Mouse (Mus musculus) frontal cortex, adult 2 months (tissue): ENCODE data around the gene Pbx3. TPM values are rescaled to one million over a fixed set of nuclear protein-coding genes. Genes with fewer than 3 reads are reported as not detected.

Experiments
- DNase-seq, 2 experiments: peaks; one replicate each; pipeline ENCODE4 v3.0.0; 2022; ENCODE audit warnings: low spot score in 1 of 2; ENCODE audit errors: extremely low spot score in 1 of 2
- polyA plus RNA-seq: library from polyadenylated mRNA; depleted of rRNA; stranded (reverse); fragments of >200 nt; gene quantifications from 2 replicates; pipeline ENCODE4 v1.2.3, GENCODE M21; 2012

Gene Pbx3
- polyA plus RNA-seq, 1 experiment = 110 TPM

DNA sequence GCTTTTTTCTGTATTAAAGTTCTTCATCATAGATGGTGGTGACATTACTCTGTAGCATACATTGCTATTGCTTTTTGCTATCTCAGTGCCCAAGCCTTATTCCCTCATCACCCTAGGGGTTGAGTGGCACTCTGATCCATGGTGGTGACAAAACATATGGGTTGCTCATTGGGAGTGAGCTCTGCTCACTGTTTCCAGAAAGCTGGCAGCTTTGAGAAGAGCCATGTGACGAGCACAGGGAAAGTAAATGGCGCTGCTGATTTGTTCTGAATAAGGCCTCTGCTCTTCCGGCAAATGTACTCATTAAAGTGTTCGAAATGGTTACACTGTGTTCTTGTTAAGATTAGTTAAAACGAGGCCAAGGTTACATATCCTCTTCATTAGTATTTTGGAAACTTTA lies 139.7 kb downstream of the Pbx3 start:
- no peak for DNase-seq

DNA sequence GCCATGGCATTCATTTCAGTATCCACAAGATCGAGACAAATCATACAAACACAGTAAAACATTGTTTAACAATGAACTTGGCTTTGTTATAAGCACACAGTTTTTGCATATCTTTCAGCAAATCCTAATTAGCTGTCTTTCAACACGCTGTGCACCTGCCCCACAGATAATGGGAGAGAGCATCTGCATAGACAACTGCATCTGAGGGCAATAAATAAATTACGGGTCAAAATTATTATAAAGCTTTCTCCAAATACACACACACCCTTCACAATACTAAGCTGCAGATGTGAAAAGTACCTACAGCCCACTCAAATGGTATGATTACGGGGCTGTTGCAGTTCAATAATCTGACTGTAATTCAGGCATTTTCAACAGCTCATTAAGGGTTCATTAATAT lies 145.3 kb downstream of the Pbx3 start:
- no peak for DNase-seq

DNA sequence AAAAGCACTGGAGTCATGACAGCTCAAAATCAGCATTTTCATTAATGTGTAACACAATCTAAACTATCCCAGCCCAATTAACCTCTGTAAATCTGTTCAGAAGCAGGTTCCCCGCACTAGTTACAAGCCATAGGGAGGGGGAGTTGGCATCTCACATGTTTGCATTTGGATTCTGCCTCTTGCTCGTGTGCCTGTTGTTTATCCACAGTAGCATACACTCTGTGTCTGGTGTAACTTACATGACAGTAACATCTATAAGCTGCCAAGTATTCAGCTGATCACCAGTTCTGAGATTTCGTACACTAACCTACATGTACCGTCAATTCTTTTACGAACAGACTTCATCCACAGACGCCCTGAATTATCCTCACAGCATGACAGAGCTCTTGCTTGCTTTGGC lies 147.5 kb downstream of the Pbx3 start:
- DNase-seq = no peak

DNA sequence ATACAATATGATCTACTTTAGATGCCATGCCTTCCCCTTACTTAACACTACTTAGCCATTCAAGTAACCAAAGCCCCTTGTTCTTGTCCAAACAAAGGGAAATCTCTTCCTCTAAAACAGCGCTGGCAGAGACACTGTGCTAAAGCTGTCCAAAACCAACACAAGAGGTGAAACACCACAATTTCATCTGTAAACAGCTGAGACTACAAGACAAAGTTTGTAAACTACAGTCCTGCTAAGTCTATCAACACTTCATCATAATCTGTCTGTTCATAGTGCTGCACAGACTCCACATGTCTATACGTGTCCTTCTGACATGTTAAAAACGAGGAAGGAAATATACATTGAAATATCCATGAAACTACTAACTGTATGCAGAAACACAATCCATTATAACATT lies 151.5 kb downstream of the Pbx3 start:
- no peak for DNase-seq

DNA sequence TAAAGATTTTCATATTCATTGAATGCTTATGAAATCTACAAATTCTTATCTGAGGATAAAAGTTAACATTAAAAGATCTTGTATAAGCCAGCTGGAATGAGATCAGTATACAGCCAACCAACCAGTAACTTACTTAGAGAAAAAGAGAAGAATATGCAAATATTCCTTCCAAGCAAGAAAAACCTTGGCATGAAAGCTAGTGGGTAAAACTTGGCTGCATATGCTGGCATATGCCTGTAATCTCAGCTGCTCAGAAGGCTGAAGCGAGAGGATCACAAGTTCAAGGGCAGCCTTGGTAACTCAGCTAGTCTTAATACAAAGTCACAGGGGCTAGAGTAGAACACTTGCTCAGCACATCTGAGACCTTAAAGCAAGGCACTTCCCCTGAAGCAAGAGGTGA lies 153.8 kb downstream of the Pbx3 start:
- no peak for DNase-seq

DNA sequence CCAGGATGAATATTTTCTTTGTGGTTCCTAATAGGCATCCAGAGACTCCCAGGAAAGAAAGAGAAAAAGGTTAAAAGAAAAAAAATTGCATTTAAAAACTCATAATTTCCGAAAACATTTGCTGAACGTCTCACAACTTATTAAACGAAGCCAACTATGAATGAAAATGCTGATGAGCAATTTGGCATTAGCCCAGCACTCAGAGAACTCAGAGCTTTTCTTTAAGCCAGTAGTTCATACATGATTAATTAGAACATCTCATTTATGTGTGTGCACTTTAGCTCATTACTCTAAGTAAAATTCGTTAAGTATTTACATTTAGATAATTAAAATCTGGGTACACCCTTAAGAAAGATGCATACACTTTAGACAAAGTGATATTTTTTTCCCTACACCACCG lies 155.3 kb downstream of the Pbx3 start:
- DNase-seq = no peak

DNA sequence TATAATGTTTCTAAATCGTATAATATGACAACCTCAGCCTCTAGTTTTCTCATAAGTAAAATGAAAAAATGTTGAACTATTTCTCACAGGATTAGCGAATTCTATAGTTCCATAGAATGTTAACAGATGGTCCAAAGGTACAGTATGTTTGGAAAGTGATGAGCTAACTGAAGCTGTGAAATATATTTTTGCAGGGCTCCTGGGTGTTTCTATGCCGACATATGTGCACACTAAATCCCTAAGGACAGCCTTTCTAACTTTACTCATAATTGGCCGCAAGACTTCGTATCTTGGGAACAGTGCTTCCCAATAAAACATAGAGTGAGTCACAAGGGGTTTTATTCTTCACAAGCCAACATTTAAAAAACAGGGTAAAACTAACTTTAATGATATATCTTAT lies 157.4 kb downstream of the Pbx3 start:
- DNase-seq = peak; percentile 55 to 56

DNA sequence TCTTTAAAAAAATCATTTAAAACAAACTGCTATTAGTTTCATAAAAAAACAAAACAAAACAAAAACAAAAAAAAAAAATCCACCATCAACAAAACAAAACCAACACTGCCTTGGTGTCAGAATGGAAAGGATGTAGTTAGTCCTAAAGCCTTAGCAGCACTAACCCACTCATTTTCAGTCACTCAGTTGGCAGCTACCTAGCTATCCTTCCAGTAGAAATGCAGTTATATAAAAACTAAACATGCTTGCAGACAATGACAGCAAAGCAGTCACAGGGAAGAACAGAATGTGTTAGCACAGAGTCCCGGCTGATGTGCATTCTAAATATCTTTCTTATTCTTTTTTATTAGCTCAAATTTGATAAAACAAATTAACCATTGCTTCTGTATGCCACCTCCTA lies 160.5 kb downstream of the Pbx3 start:
- DNase-seq = peak; percentile 19 to 74

DNA sequence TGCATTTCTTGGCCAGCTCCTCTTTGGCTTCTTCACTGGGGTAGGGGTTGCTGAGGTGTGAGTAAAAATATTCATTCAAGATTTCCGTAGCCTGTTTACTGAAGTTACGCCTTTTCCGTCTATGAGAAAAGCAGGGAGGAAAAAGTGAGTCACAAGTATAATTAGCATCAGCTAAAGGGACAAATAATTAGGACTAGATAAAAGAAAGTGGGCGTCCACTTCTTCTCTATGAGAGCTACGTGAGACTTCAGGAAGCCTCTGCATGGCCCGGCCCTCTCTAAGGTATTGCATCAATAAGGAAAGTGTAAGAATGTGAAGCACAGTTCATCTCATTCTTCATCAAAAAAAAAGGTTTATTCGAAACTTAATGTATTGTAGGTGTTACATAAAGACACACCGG lies 168.1 kb downstream of the Pbx3 start:
- no peak for DNase-seq

DNA sequence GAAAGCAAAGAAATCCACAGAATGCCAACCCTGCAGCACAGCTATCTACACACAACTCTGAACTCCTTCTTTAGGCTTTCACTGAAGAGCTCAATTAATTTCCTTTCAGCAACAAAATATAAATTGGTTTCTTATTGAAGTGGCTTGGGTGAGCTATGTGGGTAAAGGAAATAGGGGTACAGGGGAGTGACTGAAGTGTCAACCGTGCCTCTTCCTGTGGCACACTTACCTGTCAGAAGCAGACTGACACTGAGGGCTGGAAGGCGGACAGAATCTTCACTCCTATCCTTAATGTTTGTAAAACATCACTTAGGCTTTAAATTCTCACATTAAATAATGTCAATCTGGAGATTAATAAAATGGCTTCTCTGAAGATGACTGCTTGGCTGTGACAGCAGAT lies 168.6 kb downstream of the Pbx3 start:
- DNase-seq = no peak

DNA sequence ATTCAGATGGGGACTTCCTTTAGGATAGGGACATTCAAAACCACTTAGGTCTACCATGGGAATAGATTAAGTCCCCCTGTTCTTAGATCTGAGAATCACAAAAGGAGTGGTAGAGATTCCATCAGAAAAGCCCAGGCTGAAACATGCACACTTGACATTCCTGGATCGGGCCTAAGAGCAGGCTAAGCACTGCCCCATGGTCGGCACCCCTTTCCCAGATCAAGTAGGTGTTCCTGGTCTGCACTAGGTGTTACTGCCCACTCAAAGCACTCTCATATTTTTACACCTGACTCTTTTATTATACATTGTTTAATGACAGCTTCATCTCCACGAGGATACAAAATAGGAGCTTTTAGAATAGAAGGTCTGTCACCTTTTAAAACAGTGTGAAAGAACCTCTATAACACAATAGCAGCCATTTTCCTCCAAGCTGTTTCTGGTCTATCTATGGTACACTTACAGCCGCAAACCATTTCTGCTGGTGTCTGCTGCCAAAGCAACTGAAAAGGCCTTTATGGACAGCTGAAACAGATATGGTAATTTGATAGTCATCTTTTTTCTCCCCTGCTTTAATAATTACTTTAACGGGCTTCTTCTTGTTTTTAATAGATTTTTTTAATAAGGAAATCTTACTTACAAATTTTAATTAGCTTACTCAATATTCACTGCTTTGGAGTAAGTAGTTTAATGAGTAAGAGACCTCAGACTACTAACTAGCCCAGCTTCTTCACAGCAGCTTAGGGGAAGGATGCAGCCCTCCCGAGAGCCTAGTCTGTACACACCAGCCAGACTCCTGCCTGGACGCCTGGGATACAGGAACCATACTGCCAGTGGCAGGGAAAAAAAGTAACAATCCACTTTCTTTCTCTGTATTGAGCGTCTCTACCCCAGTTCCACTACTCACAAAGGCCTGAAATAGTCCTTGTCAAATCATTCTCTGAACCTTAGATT lies 178.8 kb downstream of the Pbx3 start:
- no peak for DNase-seq

DNA sequence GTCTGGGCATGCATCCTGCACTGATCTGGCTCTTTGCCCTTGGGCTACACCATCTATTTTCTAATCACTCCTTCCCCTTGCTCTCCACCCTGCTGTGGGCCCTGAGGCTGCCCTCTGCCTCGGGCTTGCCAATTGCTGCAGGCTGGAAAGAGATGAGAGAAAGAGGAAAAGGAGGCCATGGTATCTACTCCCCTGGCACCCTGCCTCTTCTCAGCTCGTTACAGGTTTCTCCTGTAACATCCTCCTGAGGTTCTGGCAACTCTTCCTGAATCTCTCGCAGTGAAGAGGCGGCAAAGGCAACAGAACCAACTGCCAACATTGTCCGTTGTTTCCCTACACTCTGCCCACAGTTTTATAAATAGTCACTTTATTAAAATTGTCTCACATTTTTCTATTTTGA lies 179.7 kb downstream of the Pbx3 start:
- peak in 1 of 2 experiments; percentile 28 for DNase-seq

DNA sequence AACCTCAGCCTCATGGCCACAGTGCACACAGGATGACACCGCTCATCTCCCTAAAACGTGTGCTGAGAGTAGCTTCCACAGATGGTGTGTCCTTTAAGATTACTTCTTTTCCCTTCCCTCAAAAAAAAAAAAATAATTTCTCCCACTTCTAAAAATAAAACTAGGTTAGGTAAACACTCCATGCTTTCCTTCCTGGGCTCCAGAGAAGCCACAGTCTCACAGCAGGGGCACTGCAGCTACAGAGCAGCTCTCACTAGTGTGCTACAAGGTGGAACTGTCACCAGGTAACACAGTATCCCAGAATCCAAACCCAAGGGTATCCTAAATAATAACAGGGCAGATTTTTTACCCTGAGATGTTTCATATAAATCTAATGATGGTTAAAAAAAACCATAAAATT lies 185.6 kb downstream of the Pbx3 start:
- no peak for DNase-seq

DNA sequence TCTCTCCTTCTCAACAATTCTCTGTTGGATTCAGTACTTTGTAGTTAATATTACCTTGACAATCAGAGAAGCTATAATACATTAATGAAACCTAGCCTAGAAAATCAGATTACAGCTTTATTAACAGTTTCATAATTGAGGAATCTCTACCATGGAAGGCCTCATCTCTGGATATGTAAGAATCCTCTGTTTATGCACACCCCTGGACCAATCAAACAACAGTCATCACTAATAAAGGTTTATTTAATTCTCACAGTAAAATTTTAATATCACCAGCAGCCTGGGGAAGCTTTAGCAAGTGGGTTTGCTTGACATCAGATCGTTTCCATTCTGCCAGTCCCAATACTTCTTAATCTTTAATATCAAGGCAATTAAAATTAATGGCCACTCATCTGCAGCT lies 191.3 kb downstream of the Pbx3 start:
- no peak for DNase-seq

DNA sequence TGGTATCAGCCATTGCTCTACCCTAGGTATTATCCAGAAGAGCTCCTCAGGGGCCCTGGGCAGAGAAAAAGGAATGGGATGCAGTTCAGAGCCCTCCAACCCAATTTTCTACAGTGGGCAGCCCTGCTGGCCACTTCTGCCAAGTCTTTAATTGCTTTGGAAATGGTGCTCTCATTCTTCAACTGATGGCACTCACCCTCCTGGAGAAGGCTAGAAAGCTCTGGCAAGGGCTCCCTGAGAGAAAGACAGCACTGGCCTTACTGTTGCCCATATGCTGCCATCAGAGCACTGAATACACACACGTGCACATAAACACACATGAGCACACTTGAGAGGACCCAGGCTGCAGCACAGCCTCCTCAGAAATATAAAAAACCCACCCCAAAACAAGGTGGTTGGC lies 193.6 kb downstream of the Pbx3 start:
- DNase-seq = no peak

DNA sequence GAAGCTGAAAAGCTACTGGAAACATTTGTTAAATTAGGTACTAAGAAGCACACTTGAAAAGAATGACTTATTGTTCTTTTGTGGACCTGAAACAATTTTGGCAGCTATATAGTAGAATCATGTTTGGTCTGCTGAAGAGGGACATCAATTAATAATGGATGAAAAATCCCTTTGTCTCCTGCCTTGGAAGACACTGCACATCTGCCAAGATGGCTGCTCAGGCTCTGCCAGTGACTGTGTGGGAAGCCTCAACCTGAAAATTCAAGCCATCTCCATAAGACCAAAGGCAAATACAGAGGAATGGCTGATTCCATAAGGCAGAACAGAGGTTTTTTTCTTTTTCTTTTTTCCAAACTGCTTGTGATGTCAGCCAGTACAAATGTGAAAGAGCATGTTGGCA lies 194.3 kb downstream of the Pbx3 start:
- no peak for DNase-seq

DNA sequence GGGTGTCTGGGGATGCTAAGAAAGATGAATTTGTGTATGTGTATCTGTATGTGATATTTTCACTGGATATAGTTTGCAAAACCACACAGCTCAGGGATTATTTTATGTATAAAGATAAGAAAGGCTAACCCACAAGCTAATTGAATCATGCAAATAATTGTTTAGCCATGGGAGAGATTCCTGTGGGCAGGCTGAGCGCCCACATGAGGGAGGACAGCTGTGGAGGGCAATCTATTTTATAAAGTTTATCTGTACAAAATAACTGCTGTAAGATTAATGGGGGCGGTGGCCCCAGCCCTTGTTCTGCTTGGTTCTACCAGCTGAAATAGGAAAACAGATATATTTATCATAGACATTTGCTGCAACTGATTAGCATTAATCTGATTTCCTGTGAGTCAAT lies 202.5 kb downstream of the Pbx3 start:
- DNase-seq = no peak

DNA sequence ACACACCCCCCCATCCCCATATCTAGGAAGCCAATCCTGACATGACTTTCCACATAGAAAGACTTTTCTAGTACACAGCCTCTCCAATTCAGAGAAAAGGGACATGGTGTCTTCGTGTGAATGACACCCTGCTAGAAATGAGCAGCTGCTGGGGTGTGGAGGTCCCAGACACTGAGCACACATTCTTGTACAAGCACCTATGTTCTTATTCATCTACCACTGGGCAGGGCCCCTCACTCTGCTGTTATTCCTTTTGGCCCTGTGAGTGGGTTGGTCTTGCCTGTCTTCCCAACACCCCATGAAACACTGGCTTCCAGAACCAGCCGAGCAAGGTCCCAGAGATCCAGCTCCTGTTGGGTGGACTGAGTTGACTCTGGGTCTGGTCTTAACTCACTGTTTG lies 203.3 kb downstream of the Pbx3 start:
- DNase-seq = no peak

DNA sequence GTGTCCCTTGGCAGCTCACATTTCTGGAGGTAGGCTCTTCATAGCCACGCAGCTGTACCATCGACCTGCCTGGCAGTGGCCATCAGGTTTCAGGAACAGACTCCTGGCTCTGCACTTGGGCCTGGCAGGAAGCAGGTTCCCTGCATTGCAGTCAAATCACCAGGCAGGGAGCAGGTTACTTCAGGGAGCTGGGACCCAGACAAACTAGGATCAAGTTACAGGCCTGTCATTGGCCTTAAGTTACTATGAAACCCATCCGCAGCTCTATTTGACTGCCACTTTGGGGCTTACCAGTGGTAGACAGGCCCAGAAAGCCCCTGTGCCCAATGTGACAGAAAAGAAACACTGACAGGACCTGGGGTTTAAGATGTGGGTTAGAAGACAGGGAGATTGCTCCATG lies 204.8 kb downstream of the Pbx3 start:
- no peak for DNase-seq

DNA sequence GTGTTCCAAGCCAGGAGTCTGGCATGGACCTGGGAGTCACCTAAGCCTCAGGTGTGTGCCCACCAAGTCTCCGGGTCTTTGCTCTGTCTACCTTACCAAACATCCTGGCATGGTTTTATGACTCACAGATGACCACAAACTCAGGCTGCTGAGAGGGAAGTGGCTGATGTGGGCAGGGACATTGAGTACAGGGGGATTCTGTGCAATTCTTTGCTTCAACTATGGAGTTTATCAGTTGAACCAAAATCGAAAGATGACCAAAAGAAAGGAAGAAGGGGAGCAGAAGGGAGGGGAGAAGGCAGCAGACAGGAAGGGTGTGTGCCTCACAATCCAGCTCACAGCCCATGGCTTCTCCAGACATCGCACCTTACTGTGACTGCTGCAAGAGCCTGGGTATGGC lies 210.5 kb downstream of the Pbx3 start:
- no peak for DNase-seq

DNA sequence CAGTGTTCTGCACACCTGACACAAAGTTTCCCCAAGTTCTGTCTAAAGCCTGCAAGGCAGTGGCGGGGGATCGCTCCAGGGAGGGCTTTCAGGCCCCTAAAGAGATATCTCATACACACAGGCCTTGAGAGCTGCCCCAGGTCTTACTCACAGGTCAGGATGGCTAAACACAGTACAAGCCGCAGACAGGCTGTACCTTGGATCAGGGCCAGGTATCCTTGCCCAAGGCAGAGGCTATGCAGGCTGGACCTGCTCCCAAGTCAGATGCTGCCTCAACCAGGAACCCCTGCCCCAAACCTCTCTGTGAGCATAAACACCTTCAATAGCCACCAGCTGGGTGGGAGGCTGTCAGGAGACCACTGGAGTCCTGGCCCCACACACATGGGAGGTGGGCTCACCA lies 215.2 kb downstream of the Pbx3 start:
- no peak for DNase-seq

DNA sequence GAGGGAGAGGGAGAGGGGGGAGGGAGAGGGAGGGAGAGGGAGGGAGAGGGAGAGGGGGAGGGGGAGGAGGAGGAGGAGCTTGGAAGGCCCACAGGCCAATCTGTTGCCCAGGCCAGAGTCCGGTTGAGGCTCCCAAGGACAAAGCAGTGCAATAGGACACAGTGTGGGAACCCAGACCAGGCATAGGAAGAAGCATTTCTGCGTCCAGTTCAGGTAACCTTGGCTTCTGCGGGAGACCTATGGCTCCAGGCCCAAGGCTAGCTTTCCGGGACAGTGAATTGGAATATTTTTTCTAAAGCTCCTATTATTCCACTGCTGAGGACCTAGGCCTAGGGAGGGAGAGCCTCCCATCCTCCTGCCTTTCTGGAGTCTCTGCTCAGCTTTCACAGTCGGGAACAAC lies 218.1 kb downstream of the Pbx3 start:
- DNase-seq = no peak

DNA sequence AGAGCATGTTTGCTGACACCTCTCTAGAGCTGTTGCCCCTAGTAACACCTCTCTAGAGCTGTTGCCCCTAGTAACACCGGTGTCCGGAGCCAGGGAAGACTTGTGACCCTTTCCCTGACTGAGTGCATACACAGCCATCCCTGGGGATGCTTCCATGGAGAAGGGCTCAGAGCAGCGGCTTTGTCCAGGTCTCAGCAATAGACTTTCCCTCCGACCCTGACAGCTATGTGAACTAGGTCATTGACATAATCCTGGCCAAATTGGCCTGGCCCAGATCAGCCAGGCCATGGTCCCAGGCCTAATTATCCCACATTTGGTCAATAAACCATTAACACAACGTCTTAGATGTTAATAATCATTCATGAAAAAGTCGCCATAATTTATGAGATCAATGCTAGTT lies 219.6 kb downstream of the Pbx3 start:
- no peak for DNase-seq
